Mouse (Mus musculus) gastrocnemius, adult 2 months (tissue): Measurements from ENCODE around the gene Atxn7l3. TPM values are rescaled to one million over a fixed set of nuclear protein-coding genes. Genes with fewer than 3 reads are reported as not detected.

Source experiments
- DNase-seq: peaks from one replicate; pipeline ENCODE4 v3.0.0; 2022
- H3K27ac ChIP-seq: fragments of 200-600 bp; 2 replicates; pipeline ENCODE4 v1.8.1; 2022; ENCODE audit warnings: mild to moderate bottlenecking
- H3K4me3 ChIP-seq: fragments of 200-600 bp; 2 replicates; pipeline ENCODE4 v1.8.1; 2022; ENCODE audit warnings: mild to moderate bottlenecking, moderate library complexity
- CTCF ChIP-seq: fragments of 200-600 bp; IDR thresholded peaks from 2 replicates; pipeline ENCODE4 v1.8.1; 2022; ENCODE audit warnings: antibody characterized with exemption, mild to moderate bottlenecking, moderate library complexity
- intact Hi-C: fragments of 180-260 bp; cut with DNase I; formaldehyde crosslinking; loops from one replicate; pipeline ENCODE4 v1.15.1; 2025
- long read RNA-seq, 2 experiments: library from polyadenylated mRNA; stranded (forward); transcript quantifications; one replicate each; pipeline ENCODE4 v2.0.0; 2021
- total RNA-seq, 2 experiments: library from RNA; stranded (reverse); gene quantifications; 2 replicates each; pipeline ENCODE4 v1.2.3; 2021

Gene Atxn7l3
- total RNA-seq, result 10 to 100 TPM; 12.0 to 12.6 TPM
- long read RNA-seq, experiment 1, partial matches to known transcripts, result 1 of 6 reads
- long read RNA-seq, experiment 1, other reads (novel, unspliced or antisense), result 4 of 6 reads
- long read RNA-seq, experiment 2, partial matches to known transcripts, result 0 of 12 reads
- long read RNA-seq, experiment 2, other reads (novel, unspliced or antisense), result 9 of 12 reads

- Histone ChIP-seq H3K4me3 (peak within 1 kb of the TSS; percentile 91), H3K27ac (peak within 1 kb of the TSS; percentile 98)
- TF ChIP-seq CTCF, result no peak
- peak; percentile 100 for DNase-seq
- intact Hi-C loops, result loop anchor here (10.0 kb wide), 1 partner anchor 258 kb away; the partner anchor contains the start of gene Gpatch8
Observed at GRCm38 (mm10) chr11:102296491-102297472, at the start of gene Atxn7l3. Gene Atxn7l3, minus strand, starts transcription at chr11:102296631.

DNA sequence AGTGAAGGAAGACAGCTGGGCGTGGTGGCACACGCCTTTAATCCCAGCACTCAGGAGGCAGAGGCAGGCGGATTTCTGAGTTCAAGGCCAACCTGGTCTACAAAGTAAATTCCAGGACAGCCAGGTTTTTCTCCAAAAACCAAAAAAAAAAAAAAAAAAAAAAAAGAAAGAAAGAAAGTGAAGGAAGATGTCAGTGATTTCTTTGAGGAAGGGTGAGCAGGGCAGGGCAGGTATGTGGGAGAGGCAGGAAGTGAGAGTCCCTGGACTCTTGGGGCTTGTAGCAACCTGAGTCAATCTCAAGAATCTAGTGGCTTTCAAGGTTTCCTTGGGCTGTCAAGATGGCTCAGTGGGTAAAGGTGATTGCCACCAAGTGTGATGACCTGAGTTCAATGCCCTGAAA lies 48.0 kb upstream of the Atxn7l3 start:
- TF ChIP-seq CTCF, result no peak
- intact Hi-C loops, result no loop called here

DNA sequence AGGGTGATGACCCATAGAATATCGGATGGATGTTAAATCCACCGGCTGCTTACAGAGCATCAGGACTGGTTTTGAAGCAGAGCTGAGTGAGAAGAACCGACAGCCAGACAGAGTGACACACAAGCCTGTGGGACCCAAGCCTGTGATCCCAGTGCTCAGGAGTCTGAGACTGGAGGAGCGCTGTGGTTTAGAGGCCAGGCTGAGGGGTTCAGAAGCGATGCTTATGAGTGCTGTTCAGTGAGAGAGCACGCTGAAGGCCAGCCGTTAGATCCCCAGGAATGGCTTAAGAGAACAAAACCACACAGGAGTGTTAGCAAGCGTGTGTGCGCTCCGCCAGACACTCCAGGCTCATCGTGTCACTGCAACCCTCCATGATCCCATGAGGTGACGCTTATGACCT lies 46.3 kb upstream of the Atxn7l3 start:
- intact Hi-C loops, result no loop called here
- Histone ChIP-seq H3K4me3 (no peak overlapping the region), H3K27ac (no peak overlapping the region)
- TF ChIP-seq CTCF, result no peak
- DNase-seq, result no peak

More for the DNA sequence above, 48.0 kb upstream of the Atxn7l3 start:
- no peak for DNase-seq
- no peak overlapping the region for H3K4me3 ChIP-seq
- no peak overlapping the region for H3K27ac ChIP-seq

GRCm38 (mm10) chr11:102341101-102341500 lies 44.7 kb upstream of the Atxn7l3 start:
- intact Hi-C loops, result no loop called here
- no peak for DNase-seq
- Histone ChIP-seq H3K27ac (no peak overlapping the region), H3K4me3 (no peak overlapping the region)
- TF ChIP-seq CTCF, result no peak

DNA sequence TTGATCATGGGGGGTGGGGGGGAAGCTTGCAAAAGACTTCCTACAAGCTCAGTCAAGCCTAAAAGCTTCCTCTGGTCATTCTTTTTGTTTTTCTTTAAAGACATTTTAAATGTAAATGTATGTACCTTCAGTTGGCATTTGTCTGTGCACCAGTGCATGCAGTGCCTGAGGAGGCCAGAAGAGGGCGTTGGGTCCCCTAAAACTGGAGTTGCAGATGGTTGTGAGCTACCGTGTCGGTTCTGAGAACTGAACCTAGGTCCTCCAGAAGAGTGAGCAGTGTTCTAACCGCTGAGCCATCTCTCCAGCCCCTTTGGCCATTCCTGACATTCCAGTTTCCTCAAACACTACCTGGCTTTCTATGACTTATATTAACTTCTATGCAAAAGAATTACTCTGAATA lies 43.2 kb upstream of the Atxn7l3 start:
- TF ChIP-seq CTCF, result peak; percentile 34
- Histone ChIP-seq H3K27ac (no peak overlapping the region), H3K4me3 (no peak overlapping the region)
- intact Hi-C loops, result loop anchor here (5.0 kb wide), 1 partner anchor 63 kb away; no protein-coding TSS in a partner anchor
- DNase-seq, result no peak

DNA sequence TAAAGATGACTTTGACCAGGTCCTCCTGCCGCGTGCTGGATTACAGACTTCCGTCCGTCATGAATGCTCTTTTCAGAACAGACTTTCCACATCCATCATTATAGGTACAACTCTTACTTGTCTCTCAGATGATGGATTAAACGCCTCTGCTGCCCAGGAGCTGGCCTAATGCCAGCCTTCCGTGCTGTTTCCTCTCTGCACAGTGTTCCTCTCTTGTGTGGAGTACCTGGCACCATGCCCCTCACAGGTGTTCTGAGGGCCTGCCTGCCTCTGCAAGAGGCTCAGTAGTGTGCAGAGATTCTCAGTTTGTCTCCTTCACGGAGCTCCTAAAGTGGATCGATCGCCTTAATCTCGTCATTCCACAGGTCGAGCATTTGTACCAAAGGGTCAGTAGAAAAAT lies 42.8 kb upstream of the Atxn7l3 start:
- intact Hi-C loops, result loop anchor here (5.0 kb wide), 1 partner anchor 63 kb away; no protein-coding TSS in a partner anchor
- no peak for TF ChIP-seq CTCF
- Histone ChIP-seq H3K4me3 (no peak overlapping the region), H3K27ac (peak overlapping the region; percentile 25)
- DNase-seq, result no peak

GRCm38 (mm10) chr11:102338561-102338960 lies 42.1 kb upstream of the Atxn7l3 start:
- peak overlapping the region; percentile 25 for H3K27ac ChIP-seq

DNA sequence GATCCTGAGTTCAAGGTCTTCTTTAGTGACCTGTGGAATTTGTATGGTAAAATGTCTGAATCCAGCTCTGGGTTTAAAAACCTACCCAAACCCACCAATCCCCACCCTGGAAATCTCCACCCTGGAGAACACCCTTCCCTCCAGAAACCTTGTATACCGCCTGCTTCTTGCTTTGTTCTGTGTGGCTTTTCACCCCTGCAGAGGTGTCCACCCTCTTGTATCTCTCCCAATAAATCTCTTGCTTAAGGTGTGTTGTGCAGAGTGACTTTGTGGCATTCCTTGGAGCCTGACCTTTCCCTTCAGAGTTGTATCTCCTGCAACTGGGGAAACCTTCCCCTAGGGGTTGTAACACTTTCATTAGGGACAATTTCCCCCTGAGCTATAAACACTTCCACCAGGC lies 41.5 kb upstream of the Atxn7l3 start:
- intact Hi-C loops, result loop anchor here (5.0 kb wide), 1 partner anchor 64 kb away; no protein-coding TSS in a partner anchor

More at GRCm38 (mm10) chr11:102338561-102338960, 42.1 kb upstream of the Atxn7l3 start:
- peak; percentile 72 for DNase-seq
- H3K4me3 ChIP-seq, result no peak overlapping the region
- no peak for TF ChIP-seq CTCF
- intact Hi-C loops, result loop anchor here (5.0 kb wide), 1 partner anchor 64 kb away; no protein-coding TSS in a partner anchor

DNA sequence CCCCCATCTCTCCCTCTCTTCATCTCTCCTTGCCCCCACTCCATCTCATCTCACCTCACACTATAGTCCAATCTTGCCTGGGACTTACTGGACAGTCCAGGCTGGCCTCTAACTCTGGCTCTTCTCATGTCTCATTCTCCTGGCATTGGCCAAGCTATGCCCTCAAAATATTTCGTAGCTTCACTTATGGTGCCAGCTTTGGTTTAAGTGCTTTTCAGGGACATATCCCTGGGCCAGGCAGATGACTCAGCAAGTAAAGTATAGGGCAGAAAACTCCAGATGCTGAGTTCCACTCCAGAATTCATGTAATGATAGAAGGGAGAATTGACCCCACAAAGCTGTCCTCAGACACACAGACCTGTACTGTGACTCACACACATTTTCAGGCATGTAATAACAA lies 39.8 kb upstream of the Atxn7l3 start:
- intact Hi-C loops, result loop anchor here (5.0 kb wide), 1 partner anchor 66 kb away; no protein-coding TSS in a partner anchor
- no peak for DNase-seq
- Histone ChIP-seq H3K27ac (no peak overlapping the region), H3K4me3 (no peak overlapping the region)
- TF ChIP-seq CTCF, result no peak

More for the DNA sequence above, 41.5 kb upstream of the Atxn7l3 start:
- no peak for DNase-seq
- no peak for TF ChIP-seq CTCF
- Histone ChIP-seq H3K27ac (peak overlapping the region; percentile 24; the same call in 1 of the 2 replicates), H3K4me3 (no peak overlapping the region)

GRCm38 (mm10) chr11:102334973-102335700 lies 38.7 kb upstream of the Atxn7l3 start:
- peak; percentile 67 for DNase-seq

GRCm38 (mm10) chr11:102334010-102334409 lies 37.6 kb upstream of the Atxn7l3 start:
- no peak for TF ChIP-seq CTCF
- DNase-seq, result no peak
- Histone ChIP-seq H3K27ac (no peak overlapping the region), H3K4me3 (no peak overlapping the region)
- intact Hi-C loops, result no loop called here

More at GRCm38 (mm10) chr11:102334973-102335700, 38.7 kb upstream of the Atxn7l3 start:
- intact Hi-C loops, result loop anchor here (5.0 kb wide), 1 partner anchor 67 kb away; no protein-coding TSS in a partner anchor
- Histone ChIP-seq H3K4me3 (peak overlapping the region; percentile 5; the same call in 1 of the 2 replicates), H3K27ac (peak overlapping the region; percentile 71)
- TF ChIP-seq CTCF, result no peak

- no peak for TF ChIP-seq CTCF
- DNase-seq, result no peak
- intact Hi-C loops, result no loop called here
Observed at GRCm38 (mm10) chr11:102333061-102333460, 36.6 kb upstream of the Atxn7l3 start.

More at GRCm38 (mm10) chr11:102333061-102333460, 36.6 kb upstream of the Atxn7l3 start:
- Histone ChIP-seq H3K27ac (no peak overlapping the region), H3K4me3 (no peak overlapping the region)
